Mouse (Mus musculus) gastrocnemius, postnatal 36 days (tissue): ENCODE measurements around the gene Fam208a. TPM values are rescaled to one million over a fixed set of nuclear protein-coding genes. Genes with fewer than 3 reads are reported as not detected.

ENCODE experiments used
- DNase-seq, 2 experiments: peaks; one replicate each; pipeline ENCODE4 v3.0.0; 2022
- intact Hi-C: fragments of 180-260 bp; cut with DNase I; formaldehyde crosslinking; loops from one replicate; pipeline ENCODE4 v1.15.1; 2025
- long read RNA-seq, 2 experiments: library from polyadenylated mRNA; stranded (forward); transcript quantifications; one replicate each; pipeline ENCODE4 v2.0.0; 2021
- total RNA-seq, 2 experiments: library from RNA; stranded (reverse); gene quantifications; 2 replicates each; pipeline ENCODE4 v1.2.3; 2021

Gene Fam208a
- 1 to 10 TPM; 4.5 to 4.9 TPM for total RNA-seq
- long read RNA-seq, experiment 1, partial matches to known transcripts: 0 of 1 reads
- long read RNA-seq, experiment 1, other reads (novel, unspliced or antisense): 1 of 1 reads
- long read RNA-seq, experiment 2, partial matches to known transcripts: 0 of 1 reads
- long read RNA-seq, experiment 2, other reads (novel, unspliced or antisense): 1 of 1 reads

- peak; percentile 93 to 94 for DNase-seq
- intact Hi-C loops: no loop called here
These were observed at the start of gene Fam208a for GRCm38 (mm10) chr14:27428573-27428972. Gene Fam208a, plus strand, starts transcription at chr14:27428834.

- DNase-seq: no peak
- intact Hi-C loops: no loop called here
These were observed 49.2 kb upstream of the Fam208a start for GRCm38 (mm10) chr14:27379404-27379803.

GRCm38 (mm10) chr14:27381459-27381858, 47.2 kb upstream of the Fam208a start:
- intact Hi-C loops: no loop called here
- no peak for DNase-seq

- intact Hi-C loops: no loop called here
- DNase-seq: no peak
These were observed 45.3 kb upstream of the Fam208a start for GRCm38 (mm10) chr14:27383321-27383830.

- DNase-seq: no peak
- intact Hi-C loops: no loop called here
These were observed 44.5 kb upstream of the Fam208a start for GRCm38 (mm10) chr14:27384143-27384542.

- intact Hi-C loops: no loop called here
- DNase-seq: no peak
These were observed 40.0 kb upstream of the Fam208a start for GRCm38 (mm10) chr14:27388616-27389015.

- no peak for DNase-seq
- intact Hi-C loops: no loop called here
These were observed 38.9 kb upstream of the Fam208a start for GRCm38 (mm10) chr14:27389722-27390121.

GRCm38 (mm10) chr14:27390663-27391062, 38.0 kb upstream of the Fam208a start:
- intact Hi-C loops: no loop called here
- DNase-seq: no peak

- intact Hi-C loops: no loop called here
- DNase-seq: no peak
These were observed 36.8 kb upstream of the Fam208a start for GRCm38 (mm10) chr14:27391776-27392308.

GRCm38 (mm10) chr14:27392660-27393059, 36.0 kb upstream of the Fam208a start:
- intact Hi-C loops: no loop called here

GRCm38 (mm10) chr14:27393806-27394205, 34.8 kb upstream of the Fam208a start:
- no peak for DNase-seq
- intact Hi-C loops: no loop called here

More at GRCm38 (mm10) chr14:27392660-27393059, 36.0 kb upstream of the Fam208a start:
- DNase-seq: no peak

GRCm38 (mm10) chr14:27396424-27396823, 32.2 kb upstream of the Fam208a start:
- intact Hi-C loops: no loop called here

GRCm38 (mm10) chr14:27397526-27397925, 31.1 kb upstream of the Fam208a start:
- intact Hi-C loops: no loop called here

More at GRCm38 (mm10) chr14:27396424-27396823, 32.2 kb upstream of the Fam208a start:
- no peak for DNase-seq

GRCm38 (mm10) chr14:27400495-27400894, 28.1 kb upstream of the Fam208a start:
- intact Hi-C loops: no loop called here
- no peak for DNase-seq

More at GRCm38 (mm10) chr14:27397526-27397925, 31.1 kb upstream of the Fam208a start:
- no peak for DNase-seq

GRCm38 (mm10) chr14:27401717-27402278, 26.8 kb upstream of the Fam208a start:
- DNase-seq: no peak
- intact Hi-C loops: no loop called here

- no peak for DNase-seq
- intact Hi-C loops: no loop called here
These were observed 26.0 kb upstream of the Fam208a start for GRCm38 (mm10) chr14:27402332-27403250.

GRCm38 (mm10) chr14:27405452-27405851, 23.2 kb upstream of the Fam208a start:
- DNase-seq: no peak
- intact Hi-C loops: no loop called here

GRCm38 (mm10) chr14:27405947-27406346, 22.7 kb upstream of the Fam208a start:
- intact Hi-C loops: no loop called here
- no peak for DNase-seq

- DNase-seq: no peak
- intact Hi-C loops: no loop called here
These were observed 20.4 kb upstream of the Fam208a start for GRCm38 (mm10) chr14:27408240-27408639.

- intact Hi-C loops: loop anchor here (5.0 kb wide), 1 partner anchor 302 kb away; no protein-coding TSS in a partner anchor
- DNase-seq: no peak
These were observed 19.0 kb upstream of the Fam208a start for GRCm38 (mm10) chr14:27409662-27410061.

GRCm38 (mm10) chr14:27411492-27411891, 17.1 kb upstream of the Fam208a start:
- no peak for DNase-seq
- intact Hi-C loops: loop anchor here (5.0 kb wide), 1 partner anchor 304 kb away; no protein-coding TSS in a partner anchor
